In the genomic region with DNA sequence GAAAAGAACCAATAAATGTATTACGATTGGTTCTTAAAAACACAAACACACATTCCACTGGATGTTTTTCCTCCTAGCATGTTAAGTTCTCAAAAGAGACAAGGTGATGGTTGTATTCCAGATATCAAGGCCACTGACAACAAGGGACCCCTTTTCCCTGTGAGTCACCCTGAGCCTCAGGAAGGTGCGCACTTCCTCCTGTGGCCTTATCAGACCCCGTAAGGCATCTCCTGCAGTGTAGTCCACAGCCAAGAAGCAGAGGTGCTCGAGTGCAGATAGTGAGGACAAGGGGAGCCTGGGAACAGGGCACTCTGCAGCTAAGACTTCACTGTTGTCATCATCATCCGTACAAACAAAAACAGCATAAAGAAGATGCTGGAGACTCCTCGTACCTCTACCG, we compare ENCODE assay signal across 32 mouse cellular contexts.
A peak's percentile ranks its signal among the peaks of the same experiment; 100 is the strongest.
DNase-seq lines count a peak whose midpoint lies in the region; ATAC-seq and TF ChIP-seq lines count a peak whose summit lies in the region.
"Had no signal": no experiment of that assay in that cellular context is flagged by ENCODE, and none has a peak within 500 bp of the region (broad histone marks: within the 10 kb centered on the region; RNA-seq: fewer than 3 reads in every experiment).

No protein-coding gene starts in this region.

- no peaks in the 10 kb centered on the region for H3K27me3 ChIP-seq in liver, embryonic 14.5 days (ENCODE audit: control insufficient read depth, insufficient read depth, low read length)
- H3K27me3 ChIP-seq: forebrain, embryonic 13.5 days; hindbrain, embryonic 15.5 days had no signal

- H3K27ac ChIP-seq in liver, embryonic 14.5 days, result no peak overlapping the region
- H3K27ac ChIP-seq: embryonic facial prominence, embryonic 13.5 days; forebrain, embryonic 13.5 days; heart, adult 2 months; hindbrain, embryonic 10.5 days; hindbrain, embryonic 15.5 days; kidney, postnatal 0 days; midbrain, embryonic 10.5 days; stomach, postnatal 0 days had no signal

- H3K9me3 ChIP-seq in liver, embryonic 14.5 days (ENCODE audit: control insufficient read depth, low read length), result no peaks in the 10 kb centered on the region
- H3K9me3 ChIP-seq: embryonic facial prominence, embryonic 13.5 days; forebrain, embryonic 13.5 days; heart, embryonic 12.5 days; hindbrain, embryonic 10.5 days; hindbrain, embryonic 15.5 days; midbrain, embryonic 10.5 days had no signal

- no peak overlapping the region for H3K4me2 ChIP-seq in liver, embryonic 14.5 days (ENCODE audit: low read depth)
- H3K4me2 ChIP-seq: embryonic facial prominence, embryonic 13.5 days; forebrain, embryonic 13.5 days; heart, embryonic 12.5 days; hindbrain, embryonic 15.5 days had no signal

- TF ChIP-seq CTCF in liver, embryonic 14.5 days (IDR thresholded peaks at IDR 0.05; ENCODE audit: low read depth), result no peak

- H3K4me3 ChIP-seq in liver, embryonic 14.5 days (ENCODE audit: insufficient read depth in 1 of 2, low read depth in 2 of 2, low read length in 2 of 2), result no peak overlapping the region
- H3K4me3 ChIP-seq: embryonic facial prominence, embryonic 13.5 days; erythroblast, embryonic 14.5 days; forebrain, embryonic 13.5 days; heart, adult 2 months; heart, embryonic 12.5 days; hindbrain, embryonic 10.5 days; hindbrain, embryonic 15.5 days; midbrain, embryonic 10.5 days had no signal

- H3K4me1 ChIP-seq in liver, embryonic 14.5 days (replicated peaks; ENCODE audit: control insufficient read depth in 2 of 2, insufficient read depth in 2 of 2, low read length in 1 of 2), result peaks cover 12 to 20% of the 10 kb centered on the region in 2 experiments; a peak in 3 of 4 replicates
- H3K4me1 ChIP-seq: embryonic facial prominence, embryonic 13.5 days; forebrain, embryonic 13.5 days; heart, embryonic 12.5 days; hindbrain, embryonic 10.5 days; midbrain, embryonic 10.5 days had no signal

- ATAC-seq in hematopoietic stem cell, adult 5-6 weeks (replicated peaks in 1 of 2; ENCODE audit: insufficient read depth in 1 of 2, low FRiP score in 2 of 2, low TSS enrichment in 1 of 2, low read depth in 1 of 2, poor library complexity in 2 of 2, severe bottlenecking in 2 of 2), result peak; percentile 49 to 67
- ATAC-seq in liver, embryonic 14.5 days (ENCODE audit: insufficient read depth), result peak; percentile 79
- peak; percentile 79 for ATAC-seq in megakaryocyte progenitor cell, adult 5-6 weeks (replicated peaks; ENCODE audit: poor library complexity)
- ATAC-seq: forebrain, embryonic 13.5 days; inflammation-experienced regulatory T-cells, adult 6 months; lung, postnatal 0 days; midbrain, embryonic 16.5 days had no signal

- peak; percentile 78 for DNase-seq in MEL-GATA-1-ER (ENCODE audit: extremely low read depth, low read depth)
- DNase-seq in liver, embryonic 14.5 days (ENCODE audit: low read depth in 3 of 3, low spot score in 3 of 3), result peak in 1 of 3 experiments; percentile 24
- no peak for DNase-seq in embryo, embryonic 11 days
- DNase-seq in kidney, adult 18-20 months, result no peak
- no peak for DNase-seq in frontal cortex, postnatal 36 days (ENCODE audit: low spot score in 2 of 2)
- DNase-seq: adrenal gland, adult 8-10 months; B cell, adult 2 months; cerebellum, adult 8-10 months; cerebellum, postnatal 25 days; gastrocnemius, postnatal 36 days; heart, adult 2 months; kidney, adult 8-10 months; kidney, postnatal 4 days; layer of hippocampus, postnatal 36 days; lung, postnatal 4 days; spleen, adult 18-20 months; thymus, adult 18-20 months; thymus, postnatal 36 days had no signal

- H3K36me3 ChIP-seq in liver, embryonic 14.5 days (replicated peaks; ENCODE audit: control insufficient read depth, insufficient read depth, low read depth), result no peaks in the 10 kb centered on the region
- H3K36me3 ChIP-seq: embryonic facial prominence, embryonic 13.5 days; heart, embryonic 12.5 days; hindbrain, embryonic 15.5 days; midbrain, embryonic 10.5 days had no signal

- 43% methylated on average over 7 of the region's 7 CpGs for whole genome bisulfite sequencing in liver, embryonic 14.5 days (ENCODE audit: insufficient replicate concordance)

- peak; percentile 64 for TF ChIP-seq EP300 in liver, embryonic 14.5 days (IDR thresholded peaks at IDR 0.05; ENCODE audit: low read depth)

- no peak overlapping the region for H3K9ac ChIP-seq in liver, embryonic 14.5 days (replicated peaks)
- H3K9ac ChIP-seq: embryonic facial prominence, embryonic 13.5 days; forebrain, embryonic 13.5 days; heart, embryonic 12.5 days; hindbrain, embryonic 15.5 days had no signal
